Mouse (Mus musculus): ENCODE data around the gene Olfr1121. TPM values are rescaled to one million over a fixed set of nuclear protein-coding genes. Genes with fewer than 3 reads are reported as not detected.
"Not testable (repeated sequence)": the region's sequence is repeated elsewhere in the genome, so short reads cannot be mapped to it uniquely, and the experiment has no call there.

The Olfr1121 gene
- total RNA-seq (2014; rRNA removed) (not detected in 2 replicates), polyA plus RNA-seq (2015; fragmentation: Nextera tagmentation; extraction: Ambion mirVana) (not detected in 2 replicates)

DNA sequence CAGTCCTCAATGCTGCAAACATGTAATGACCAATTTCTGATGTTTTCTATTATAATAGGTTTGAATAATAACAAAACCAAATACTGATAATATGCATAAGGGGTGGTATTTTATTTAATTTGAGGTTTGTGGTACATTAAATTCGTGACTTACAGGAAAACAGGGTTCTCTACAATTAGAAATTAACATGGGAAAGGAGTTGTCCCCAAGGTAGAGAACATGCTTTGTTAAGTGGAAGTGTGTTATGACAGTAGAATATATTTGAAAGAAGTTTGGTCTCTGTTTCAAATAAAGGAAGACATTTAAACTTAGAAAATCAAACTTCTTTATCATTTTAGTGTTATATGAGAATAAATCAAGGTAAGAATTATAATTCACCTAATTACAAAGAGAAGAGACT lies at the start of gene Olfr1121:
Olfr1121 (plus strand) TSS at position 301 of the 400 bp plus-strand sequence.
- H3K36me3 ChIP-seq (ENCODE audit: insufficient read depth, low read length): no peaks in the 10 kb centered on the region
- H3K4me1 ChIP-seq (ENCODE audit: insufficient read depth, low read length): no peaks in the 10 kb centered on the region
- TF ChIP-seq CTCF (IDR thresholded peaks at IDR 0.05; ENCODE audit: low read depth): no peak
- H3K9me3 ChIP-seq (ENCODE audit: low read length): no peaks in the 10 kb centered on the region
- DNase-seq (ENCODE audit: low spot score) (no peak), ATAC-seq (no peak)
- H3K4me2 ChIP-seq (ENCODE audit: low read depth, low read length): no peak within 1 kb of the TSS
- H3K4me3 ChIP-seq (ENCODE audit: low read length): no peak within 1 kb of the TSS
- H3K27ac ChIP-seq: no peak within 1 kb of the TSS
- no peak within 1 kb of the TSS for H3K9ac ChIP-seq (replicated peaks; ENCODE audit: low read length)
- no peaks in the 10 kb centered on the region for H3K27me3 ChIP-seq (ENCODE audit: insufficient read depth, low read length)
- 26% methylated on average over 1 of the region's 1 CpGs for WGBS

GRCm38 (mm10) chr2:87354515-87354914 lies 15.2 kb upstream of the Olfr1121 start, which contains the start of gene Olfr1120:
TSS of gene Olfr1120 (plus strand) at chr2:87354815.
- Histone ChIP-seq H3K27ac (no peak within 1 kb of the TSS), H3K4me2 (ENCODE audit: low read depth, low read length) (no peak within 1 kb of the TSS), H3K4me3 (ENCODE audit: low read length) (no peak within 1 kb of the TSS), H3K9me3 (ENCODE audit: low read length) (no peaks in the 10 kb centered on the region), H3K9ac (replicated peaks; ENCODE audit: low read length) (no peak within 1 kb of the TSS), H3K4me1 (ENCODE audit: insufficient read depth, low read length) (no peaks in the 10 kb centered on the region), H3K36me3 (ENCODE audit: insufficient read depth, low read length) (no peaks in the 10 kb centered on the region), H3K27me3 (ENCODE audit: insufficient read depth, low read length) (no peaks in the 10 kb centered on the region)
- WGBS: 61% methylated on average over 2 of the region's 2 CpGs
- DNase-seq (ENCODE audit: low spot score): no peak
- ATAC-seq: no peak
- no peak for TF ChIP-seq CTCF (IDR thresholded peaks at IDR 0.05; ENCODE audit: low read depth)

- not testable (repeated sequence) for H3K36me3 ChIP-seq (ENCODE audit: insufficient read depth, low read length); H3K27ac ChIP-seq; H3K9me3 ChIP-seq (ENCODE audit: low read length); H3K27me3 ChIP-seq (ENCODE audit: insufficient read depth, low read length); H3K4me1 ChIP-seq (ENCODE audit: insufficient read depth, low read length); ATAC-seq; H3K9ac ChIP-seq (replicated peaks; ENCODE audit: low read length); H3K4me2 ChIP-seq (ENCODE audit: low read depth, low read length); DNase-seq (ENCODE audit: low spot score); H3K4me3 ChIP-seq (ENCODE audit: low read length)
- WGBS: 89% methylated on average over 2 of the region's 2 CpGs
Measured at GRCm38 (mm10) chr2:87360121-87360520, 9.6 kb upstream of the Olfr1121 start.

- H3K27ac ChIP-seq: no peak overlapping the region
- H3K27me3 ChIP-seq (ENCODE audit: insufficient read depth, low read length): no peaks in the 10 kb centered on the region
- DNase-seq (ENCODE audit: low spot score) (peak; percentile 31), ATAC-seq (peak; percentile 87)
- H3K9ac ChIP-seq (replicated peaks; ENCODE audit: low read length): no peak overlapping the region
- H3K36me3 ChIP-seq (ENCODE audit: insufficient read depth, low read length): no peaks in the 10 kb centered on the region
- H3K9me3 ChIP-seq (ENCODE audit: low read length): no peaks in the 10 kb centered on the region
- WGBS: 67% methylated on average over 4 of the region's 4 CpGs
- H3K4me2 ChIP-seq (ENCODE audit: low read depth, low read length): no peak overlapping the region
- no peak overlapping the region for H3K4me3 ChIP-seq (ENCODE audit: low read length)
- no peak for TF ChIP-seq CTCF (IDR thresholded peaks at IDR 0.05; ENCODE audit: low read depth)
- H3K4me1 ChIP-seq (ENCODE audit: insufficient read depth, low read length): no peaks in the 10 kb centered on the region
Measured at GRCm38 (mm10) chr2:87371726-87372125, 2.0 kb downstream of the Olfr1121 start.

GRCm38 (mm10) chr2:87383935-87384334 lies 14.2 kb downstream of the Olfr1121 start:
- no peak overlapping the region for H3K9ac ChIP-seq (replicated peaks; ENCODE audit: low read length)
- H3K4me1 ChIP-seq (ENCODE audit: insufficient read depth, low read length): no peaks in the 10 kb centered on the region
- no peaks in the 10 kb centered on the region for H3K27me3 ChIP-seq (ENCODE audit: insufficient read depth, low read length)
- H3K4me2 ChIP-seq (ENCODE audit: low read depth, low read length): no peak overlapping the region
- WGBS: 94% methylated on average over 2 of the region's 2 CpGs
- H3K36me3 ChIP-seq (ENCODE audit: insufficient read depth, low read length): no peaks in the 10 kb centered on the region
- no peaks in the 10 kb centered on the region for H3K9me3 ChIP-seq (ENCODE audit: low read length)
- no peak for TF ChIP-seq CTCF (IDR thresholded peaks at IDR 0.05; ENCODE audit: low read depth)
- ATAC-seq (no peak), DNase-seq (ENCODE audit: low spot score) (no peak)
- H3K27ac ChIP-seq: no peak overlapping the region
- no peak overlapping the region for H3K4me3 ChIP-seq (ENCODE audit: low read length)

GRCm38 (mm10) chr2:87385549-87385948 lies 15.9 kb downstream of the Olfr1121 start, which contains the start of gene Olfr1122:
TSS of gene Olfr1122 (plus strand) at chr2:87385849.
- Histone ChIP-seq H3K4me3 (ENCODE audit: low read length) (no peak within 1 kb of the TSS), H3K27me3 (ENCODE audit: insufficient read depth, low read length) (no peaks in the 10 kb centered on the region), H3K4me1 (ENCODE audit: insufficient read depth, low read length) (no peaks in the 10 kb centered on the region), H3K36me3 (ENCODE audit: insufficient read depth, low read length) (no peaks in the 10 kb centered on the region), H3K9ac (replicated peaks; ENCODE audit: low read length) (no peak within 1 kb of the TSS), H3K27ac (no peak within 1 kb of the TSS), H3K9me3 (ENCODE audit: low read length) (no peaks in the 10 kb centered on the region), H3K4me2 (ENCODE audit: low read depth, low read length) (no peak within 1 kb of the TSS)
- ATAC-seq: no peak
- TF ChIP-seq CTCF (IDR thresholded peaks at IDR 0.05; ENCODE audit: low read depth): no peak
- DNase-seq (ENCODE audit: low spot score): no peak
- WGBS: 92% methylated on average over 2 of the region's 2 CpGs

DNA sequence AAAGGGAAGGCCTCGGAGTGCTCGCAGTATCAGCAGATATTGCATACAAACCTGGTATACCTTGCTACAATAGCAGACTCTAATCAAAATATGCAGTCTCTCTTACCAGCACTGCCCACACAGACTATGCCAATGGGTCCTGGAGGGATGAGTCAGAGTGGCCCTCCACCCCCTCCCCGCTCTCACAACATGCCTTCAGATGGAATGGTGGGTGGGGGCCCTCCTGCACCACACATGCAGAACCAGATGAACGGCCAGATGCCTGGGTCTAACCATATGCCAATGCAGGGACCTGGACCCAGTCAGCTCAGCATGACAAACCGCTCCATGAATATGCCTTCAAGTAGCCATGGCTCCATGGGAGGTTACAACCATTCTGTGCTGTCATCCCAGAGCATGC lies 23.9 kb downstream of the Olfr1121 start:
- 89% methylated on average over 5 of the region's 5 CpGs for WGBS
- H3K4me2 ChIP-seq (ENCODE audit: low read depth, low read length); DNase-seq (ENCODE audit: low spot score); H3K4me3 ChIP-seq (ENCODE audit: low read length); H3K9ac ChIP-seq (replicated peaks; ENCODE audit: low read length); H3K4me1 ChIP-seq (ENCODE audit: insufficient read depth, low read length); ATAC-seq; H3K9me3 ChIP-seq (ENCODE audit: low read length); H3K27me3 ChIP-seq (ENCODE audit: insufficient read depth, low read length); H3K27ac ChIP-seq; H3K36me3 ChIP-seq (ENCODE audit: insufficient read depth, low read length): not testable (repeated sequence)

All from hindbrain, postnatal 0 days (tissue).